Mouse (Mus musculus): ENCODE data around the gene Mfn1. TPM values are rescaled to one million over a fixed set of nuclear protein-coding genes. Genes with fewer than 3 reads are reported as not detected.

Mfn1 gene
- total and polyA plus RNA-seq, 3 experiments = 7.8 to 71.2 (median 67.9) TPM

DNA sequence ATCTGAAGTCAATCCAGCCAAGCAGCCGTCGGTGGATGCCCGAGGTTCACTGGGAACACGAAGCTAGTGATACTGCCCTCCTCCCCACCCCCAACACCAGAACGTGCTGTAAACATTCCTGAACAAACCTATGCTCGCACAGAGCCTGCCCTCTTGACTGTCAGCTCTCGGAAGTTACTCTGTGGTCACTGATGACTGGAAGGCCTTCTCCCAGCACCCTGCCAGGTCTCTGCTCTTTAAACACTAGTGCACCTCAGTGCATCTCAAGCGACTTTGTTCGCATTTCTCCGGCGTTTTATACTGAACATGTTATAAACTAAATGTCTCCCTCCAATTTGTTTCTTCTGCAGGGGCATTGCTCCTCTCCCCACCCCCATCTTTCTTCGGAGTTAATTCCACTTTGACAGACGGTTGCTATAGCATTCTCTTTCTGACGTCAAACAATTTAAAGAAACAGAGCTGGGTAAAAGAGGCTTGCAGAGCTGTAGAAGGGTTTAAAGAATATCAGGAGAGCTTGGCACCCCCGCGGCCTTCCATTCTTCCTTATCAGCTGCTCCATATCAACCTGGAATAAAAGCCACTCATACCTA is 87.9 kb downstream of the Mfn1 start:
- ATAC-seq (ENCODE audit: extremely low read depth, insufficient number of reproducible peaks, low FRiP score, poor library complexity, severe bottlenecking) (no peak), DNase-seq (ENCODE audit: low spot score) (no peak)
- no peak for TF ChIP-seq POLR2AphosphoS5 (IDR thresholded peaks at IDR 0.05; ENCODE audit: insufficient replicate concordance, low read depth, low read length)
- TF ChIP-seq GATA1 (IDR thresholded peaks at IDR 0.05; ENCODE audit: borderline replicate concordance, low read length) = no peak
- TF ChIP-seq CTCF (IDR thresholded peaks at IDR 0.05; ENCODE audit: low read depth, low read length) = no peak
- TF ChIP-seq TAL1 (conservative IDR thresholded peaks at IDR 0.05; ENCODE audit: low read depth, low read length) = no peak
- TF ChIP-seq GATA2 (IDR thresholded peaks at IDR 0.05; ENCODE audit: borderline replicate concordance, low read depth, low read length) = no peak
- H3K27me3 ChIP-seq (ENCODE audit: insufficient read depth, low read length) = peaks cover 9% of the 10 kb centered on the region; the same call in 1 of the 2 replicates
- H3K4me3 ChIP-seq (ENCODE audit: low read depth, low read length) = no peak overlapping the region
- H3K36me3 ChIP-seq (replicated peaks) = no peaks in the 10 kb centered on the region
- H3K4me1 ChIP-seq (ENCODE audit: insufficient read depth, low read depth, low read length) = 0 out of 2 replicates have a peak, but pooled peaks cover 3% of the 10 kb centered on the region
- H3K9me3 ChIP-seq (replicated peaks) = no peaks in the 10 kb centered on the region; the same call in 1 of the 2 replicates

DNA sequence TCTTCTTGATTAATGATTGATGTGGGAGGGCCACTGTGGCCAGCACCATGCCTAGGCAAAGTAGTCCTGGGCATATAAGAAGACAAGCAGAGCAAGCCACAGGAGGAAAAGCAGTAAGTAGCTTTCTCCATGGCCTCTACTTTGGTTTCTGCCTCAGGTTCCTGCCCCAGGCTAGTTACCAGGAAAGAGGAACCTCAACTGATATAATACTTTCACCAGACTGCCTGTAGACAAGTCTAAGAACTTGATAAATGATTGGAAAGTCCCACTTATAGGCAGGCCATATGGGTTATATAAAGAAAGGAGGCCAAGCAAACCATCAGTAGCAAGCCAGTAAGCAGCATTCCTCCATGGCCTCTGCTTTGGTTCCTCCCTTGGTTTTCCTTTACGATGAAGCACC is 92.4 kb downstream of the Mfn1 start:
- no peak for DNase-seq (ENCODE audit: low spot score)
- H3K9me3 ChIP-seq (replicated peaks) = no peaks in the 10 kb centered on the region

DNA sequence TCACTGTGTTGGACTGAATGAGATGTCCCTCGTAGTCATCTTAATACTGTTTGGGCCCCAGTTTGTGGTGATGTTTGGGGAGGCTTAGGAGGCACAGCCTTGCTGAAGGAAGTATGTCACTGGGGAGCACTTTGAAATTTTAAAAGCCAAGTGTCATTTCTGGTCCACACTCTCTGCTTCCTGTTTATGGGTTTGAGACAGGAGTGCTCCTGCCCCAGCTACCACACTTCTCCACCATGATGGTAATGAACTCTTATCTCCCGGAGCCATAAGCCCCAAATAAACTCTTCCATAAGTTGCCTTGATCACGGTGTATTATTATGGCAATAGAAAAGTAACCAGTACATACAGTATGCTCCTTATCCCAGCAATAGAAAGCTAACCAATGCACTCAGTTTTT is 92.8 kb downstream of the Mfn1 start:
- H3K27me3 ChIP-seq (ENCODE audit: insufficient read depth, low read length) = peaks cover 6% of the 10 kb centered on the region; the same call in 1 of the 2 replicates
- DNase-seq (ENCODE audit: low spot score) (no peak), ATAC-seq (ENCODE audit: extremely low read depth, insufficient number of reproducible peaks, low FRiP score, poor library complexity, severe bottlenecking) (no peak)
- H3K36me3 ChIP-seq (replicated peaks) = no peaks in the 10 kb centered on the region
- no peak for TF ChIP-seq POLR2AphosphoS5 (IDR thresholded peaks at IDR 0.05; ENCODE audit: insufficient replicate concordance, low read depth, low read length)
- TF ChIP-seq TAL1 (conservative IDR thresholded peaks at IDR 0.05; ENCODE audit: low read depth, low read length) = no peak
- TF ChIP-seq CTCF (IDR thresholded peaks at IDR 0.05; ENCODE audit: low read depth, low read length) = no peak
- no peak for TF ChIP-seq GATA1 (IDR thresholded peaks at IDR 0.05; ENCODE audit: borderline replicate concordance, low read length)
- no peak for TF ChIP-seq GATA2 (IDR thresholded peaks at IDR 0.05; ENCODE audit: borderline replicate concordance, low read depth, low read length)
- H3K9me3 ChIP-seq (replicated peaks) = no peaks in the 10 kb centered on the region
- no peak overlapping the region for H3K4me3 ChIP-seq (ENCODE audit: low read depth, low read length)
- 0 out of 2 replicates have a peak, but pooled peaks cover 3% of the 10 kb centered on the region for H3K4me1 ChIP-seq (ENCODE audit: insufficient read depth, low read depth, low read length)

More for the DNA sequence above, 92.4 kb downstream of the Mfn1 start:
- no peaks in the 10 kb centered on the region for H3K36me3 ChIP-seq (replicated peaks)
- ATAC-seq (ENCODE audit: extremely low read depth, insufficient number of reproducible peaks, low FRiP score, poor library complexity, severe bottlenecking) = no peak
- no peak overlapping the region for H3K4me3 ChIP-seq (ENCODE audit: low read depth, low read length)
- peaks cover 6% of the 10 kb centered on the region; the same call in 1 of the 2 replicates for H3K27me3 ChIP-seq (ENCODE audit: insufficient read depth, low read length)
- TF ChIP-seq TAL1 (conservative IDR thresholded peaks at IDR 0.05; ENCODE audit: low read depth, low read length) (no peak), GATA1 (IDR thresholded peaks at IDR 0.05; ENCODE audit: borderline replicate concordance, low read length) (no peak), POLR2AphosphoS5 (IDR thresholded peaks at IDR 0.05; ENCODE audit: insufficient replicate concordance, low read depth, low read length) (no peak), GATA2 (IDR thresholded peaks at IDR 0.05; ENCODE audit: borderline replicate concordance, low read depth, low read length) (no peak), CTCF (IDR thresholded peaks at IDR 0.05; ENCODE audit: low read depth, low read length) (no peak)
- H3K4me1 ChIP-seq (ENCODE audit: insufficient read depth, low read depth, low read length) = 0 out of 2 replicates have a peak, but pooled peaks cover 3% of the 10 kb centered on the region

DNA sequence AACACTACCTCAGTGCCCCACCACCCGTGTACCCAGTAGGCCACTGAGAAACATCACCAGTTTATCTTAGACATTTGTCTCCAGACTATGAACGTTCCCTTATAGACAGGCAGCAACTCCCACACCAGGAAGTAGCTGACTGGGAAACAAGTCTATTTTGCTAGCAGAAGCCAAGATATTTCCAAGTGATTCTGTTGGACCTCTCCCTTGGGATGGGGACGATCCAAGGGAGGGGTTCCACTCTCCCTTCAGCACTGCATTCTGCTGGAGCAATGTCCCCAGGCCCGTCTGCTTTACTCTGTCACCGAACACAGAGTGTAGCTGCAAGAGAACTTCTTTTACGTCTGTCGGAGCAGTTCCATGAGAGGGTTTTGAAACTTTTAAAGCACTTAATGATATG is 98.9 kb downstream of the Mfn1 start:
- TF ChIP-seq TAL1 (conservative IDR thresholded peaks at IDR 0.05; ENCODE audit: low read depth, low read length) (no peak), POLR2AphosphoS5 (IDR thresholded peaks at IDR 0.05; ENCODE audit: insufficient replicate concordance, low read depth, low read length) (no peak), GATA2 (IDR thresholded peaks at IDR 0.05; ENCODE audit: borderline replicate concordance, low read depth, low read length) (no peak), GATA1 (IDR thresholded peaks at IDR 0.05; ENCODE audit: borderline replicate concordance, low read length) (no peak), CTCF (IDR thresholded peaks at IDR 0.05; ENCODE audit: low read depth, low read length) (no peak)
- Histone ChIP-seq H3K27me3 (ENCODE audit: insufficient read depth, low read length) (no peaks in the 10 kb centered on the region; the same call in 1 of the 2 replicates), H3K4me1 (ENCODE audit: insufficient read depth, low read depth, low read length) (no peaks in the 10 kb centered on the region), H3K4me3 (ENCODE audit: low read depth, low read length) (no peak overlapping the region), H3K36me3 (replicated peaks) (no peaks in the 10 kb centered on the region), H3K9me3 (replicated peaks) (no peaks in the 10 kb centered on the region)
- ATAC-seq (ENCODE audit: extremely low read depth, insufficient number of reproducible peaks, low FRiP score, poor library complexity, severe bottlenecking) (no peak), DNase-seq (ENCODE audit: low spot score) (no peak)

Other genes starting within 250 kb of the Mfn1 start
- gene Zmat3, start 163.5 kb upstream of the Mfn1 start, total RNA-seq (2014; fragmentation: Nextera tagmentation) = 76.8 and 87.6 TPM in 2 replicates
- gene Zmat3, start 163.5 kb upstream of the Mfn1 start, total RNA-seq (2017) = 4.4 and 5.2 TPM in 2 replicates
- 7.8 and 8.1 TPM in 2 replicates for gene Zmat3, start 163.5 kb upstream of the Mfn1 start, polyA plus RNA-seq (2012)
- gene Pik3ca, start 131.8 kb upstream of the Mfn1 start, total RNA-seq (2014; fragmentation: Nextera tagmentation) = 26.8 and 28.9 TPM in 2 replicates
- 32.0 and 32.2 TPM in 2 replicates for gene Pik3ca, start 131.8 kb upstream of the Mfn1 start, total RNA-seq (2017)
- gene Pik3ca, start 131.8 kb upstream of the Mfn1 start, polyA plus RNA-seq (2012) = 1.1 and 2.0 TPM in 2 replicates
- gene Kcnmb3, start 37.2 kb upstream of the Mfn1 start, total RNA-seq (2014; fragmentation: Nextera tagmentation) = not detected in 2 replicates
- not detected in 2 replicates for gene Kcnmb3, start 37.2 kb upstream of the Mfn1 start, total RNA-seq (2017)
- gene Kcnmb3, start 37.2 kb upstream of the Mfn1 start, polyA plus RNA-seq (2012) = not detected in 2 replicates
- 90.8 and 97.8 TPM in 2 replicates for gene Zfp639, start 19.2 kb upstream of the Mfn1 start, total RNA-seq (2014; fragmentation: Nextera tagmentation)
- 67.9 and 69.8 TPM in 2 replicates for gene Zfp639, start 19.2 kb upstream of the Mfn1 start, total RNA-seq (2017)
- gene Zfp639, start 19.2 kb upstream of the Mfn1 start, polyA plus RNA-seq (2012) = 6.0 and 7.9 TPM in 2 replicates
- 1.7 and 2.6 TPM in 2 replicates for gene Gnb4, start 87.1 kb downstream of the Mfn1 start, total RNA-seq (2014; fragmentation: Nextera tagmentation)
- gene Gnb4, start 87.1 kb downstream of the Mfn1 start, total RNA-seq (2017) = 42.1 and 46.4 TPM in 2 replicates
- gene Gnb4, start 87.1 kb downstream of the Mfn1 start, polyA plus RNA-seq (2012) = 0.36 and 1.5 TPM in 2 replicates
- gene Actl6a, start 176.8 kb downstream of the Mfn1 start, total RNA-seq (2014; fragmentation: Nextera tagmentation) = 63.0 and 87.2 TPM in 2 replicates
- gene Actl6a, start 176.8 kb downstream of the Mfn1 start, total RNA-seq (2017) = 119 and 122 TPM in 2 replicates
- gene Actl6a, start 176.8 kb downstream of the Mfn1 start, polyA plus RNA-seq (2012) = 10.4 and 17.5 TPM in 2 replicates
- gene Ndufb5, start 207.5 kb downstream of the Mfn1 start, total RNA-seq (2014; fragmentation: Nextera tagmentation) = 109 and 126 TPM in 2 replicates
- 271 and 317 TPM in 2 replicates for gene Ndufb5, start 207.5 kb downstream of the Mfn1 start, total RNA-seq (2017)
- 23.9 and 67.2 TPM in 2 replicates for gene Ndufb5, start 207.5 kb downstream of the Mfn1 start, polyA plus RNA-seq (2012)
- 75.5 and 91.5 TPM in 2 replicates for gene Mrpl47, start 208.1 kb downstream of the Mfn1 start, total RNA-seq (2014; fragmentation: Nextera tagmentation)
- gene Mrpl47, start 208.1 kb downstream of the Mfn1 start, total RNA-seq (2017) = 43.4 and 49.6 TPM in 2 replicates
- gene Mrpl47, start 208.1 kb downstream of the Mfn1 start, polyA plus RNA-seq (2012) = 1.3 and 1.8 TPM in 2 replicates